Mouse (Mus musculus): Measurements from ENCODE around the gene Cxcr5. TPM values are rescaled to one million over a fixed set of nuclear protein-coding genes. Genes with fewer than 3 reads are reported as not detected.

Gene Cxcr5
- polyA plus RNA-seq, 1 experiment from 2014 or later = 0.13 TPM

- H3K4me1 ChIP-seq (replicated peaks; ENCODE audit: control insufficient read depth, insufficient read depth) = no peaks in the 10 kb centered on the region
- TF ChIP-seq CTCF (IDR thresholded peaks at IDR 0.05; ENCODE audit: low read depth) (no peak), EP300 (optimal IDR thresholded peaks at IDR 0.05) (no peak)
- no peaks in the 10 kb centered on the region for H3K9me3 ChIP-seq (ENCODE audit: control insufficient read depth, low read length)
- no peak overlapping the region for H3K9ac ChIP-seq (ENCODE audit: low read length)
- ATAC-seq (ENCODE audit: low FRiP score, low TSS enrichment) (no peak), DNase-seq (ENCODE audit: low spot score) (no peak)
- H3K4me3 ChIP-seq (ENCODE audit: low read depth, low read length) = no peak overlapping the region
- H3K27me3 ChIP-seq (ENCODE audit: control insufficient read depth, insufficient read depth, low read length) = no peaks in the 10 kb centered on the region
- H3K27ac ChIP-seq (replicated peaks) = no peak overlapping the region
- H3K4me2 ChIP-seq (replicated peaks; ENCODE audit: low read depth) = no peak overlapping the region
- no peaks in the 10 kb centered on the region for H3K36me3 ChIP-seq (ENCODE audit: control insufficient read depth, insufficient read depth, low read length)
- 53% methylated on average over 9 of the region's 9 CpGs for WGBS
Measured at GRCm38 (mm10) chr9:44526337-44527112, 35.2 kb downstream of the Cxcr5 start.

DNA sequence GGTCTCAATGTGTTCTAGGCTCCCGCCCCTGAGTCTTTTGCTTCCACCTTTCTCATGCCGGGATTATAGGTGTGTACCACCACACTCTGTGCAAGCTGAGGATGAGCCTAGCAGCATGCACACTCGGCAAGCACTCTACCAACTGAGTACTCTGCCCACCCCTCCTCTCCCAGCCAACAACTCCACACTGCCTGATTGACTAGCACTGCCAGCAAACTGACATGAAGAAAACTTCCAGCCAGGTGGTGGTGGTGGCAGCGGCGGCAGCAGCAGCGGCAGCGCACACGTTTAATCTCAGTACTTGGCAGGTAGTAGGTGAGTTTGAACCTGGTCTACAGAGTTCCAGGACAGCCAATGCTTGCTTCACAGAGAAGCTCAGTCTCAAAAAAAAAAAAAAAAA, 36.1 kb downstream of the Cxcr5 start:
- Histone ChIP-seq H3K4me1 (replicated peaks; ENCODE audit: control insufficient read depth, insufficient read depth) (no peaks in the 10 kb centered on the region), H3K4me2 (replicated peaks; ENCODE audit: low read depth) (no peak overlapping the region), H3K9me3 (ENCODE audit: control insufficient read depth, low read length) (no peaks in the 10 kb centered on the region), H3K36me3 (ENCODE audit: control insufficient read depth, insufficient read depth, low read length) (no peaks in the 10 kb centered on the region), H3K4me3 (ENCODE audit: low read depth, low read length) (no peak overlapping the region), H3K27me3 (ENCODE audit: control insufficient read depth, insufficient read depth, low read length) (no peaks in the 10 kb centered on the region), H3K9ac (ENCODE audit: low read length) (no peak overlapping the region), H3K27ac (replicated peaks) (no peak overlapping the region)
- DNase-seq (ENCODE audit: low spot score) (no peak), ATAC-seq (ENCODE audit: low FRiP score, low TSS enrichment) (no peak)
- TF ChIP-seq CTCF (IDR thresholded peaks at IDR 0.05; ENCODE audit: low read depth) (no peak), EP300 (optimal IDR thresholded peaks at IDR 0.05) (no peak)
- 86% methylated on average over 8 of the region's 8 CpGs for WGBS

GRCm38 (mm10) chr9:44525001-44525400, 36.7 kb downstream of the Cxcr5 start:
- H3K27me3 ChIP-seq (ENCODE audit: control insufficient read depth, insufficient read depth, low read length) = no peaks in the 10 kb centered on the region
- H3K36me3 ChIP-seq (ENCODE audit: control insufficient read depth, insufficient read depth, low read length) = no peaks in the 10 kb centered on the region
- no peak overlapping the region for H3K4me3 ChIP-seq (ENCODE audit: low read depth, low read length)
- no peak for ATAC-seq (ENCODE audit: low FRiP score, low TSS enrichment)
- H3K9me3 ChIP-seq (ENCODE audit: control insufficient read depth, low read length) = no peaks in the 10 kb centered on the region
- no peak for DNase-seq (ENCODE audit: low spot score)
- no peak for TF ChIP-seq CTCF (IDR thresholded peaks at IDR 0.05; ENCODE audit: low read depth)
- TF ChIP-seq EP300 (optimal IDR thresholded peaks at IDR 0.05) = no peak
- 76% methylated on average over 3 of the region's 3 CpGs for WGBS
- H3K27ac ChIP-seq (replicated peaks) = no peak overlapping the region
- no peaks in the 10 kb centered on the region for H3K4me1 ChIP-seq (replicated peaks; ENCODE audit: control insufficient read depth, insufficient read depth)
- H3K4me2 ChIP-seq (replicated peaks; ENCODE audit: low read depth) = no peak overlapping the region
- no peak overlapping the region for H3K9ac ChIP-seq (ENCODE audit: low read length)

- Histone ChIP-seq H3K27me3 (ENCODE audit: control insufficient read depth, insufficient read depth, low read length) (no peaks in the 10 kb centered on the region), H3K36me3 (ENCODE audit: control insufficient read depth, insufficient read depth, low read length) (no peaks in the 10 kb centered on the region), H3K9ac (ENCODE audit: low read length) (no peak overlapping the region), H3K4me2 (replicated peaks; ENCODE audit: low read depth) (no peak overlapping the region), H3K4me3 (ENCODE audit: low read depth, low read length) (no peak overlapping the region), H3K9me3 (ENCODE audit: control insufficient read depth, low read length) (no peaks in the 10 kb centered on the region), H3K27ac (replicated peaks) (no peak overlapping the region), H3K4me1 (replicated peaks; ENCODE audit: control insufficient read depth, insufficient read depth) (no peaks in the 10 kb centered on the region)
- ATAC-seq (ENCODE audit: low FRiP score, low TSS enrichment) (no peak), DNase-seq (ENCODE audit: low spot score) (no peak)
- 71% methylated on average over 5 of the region's 5 CpGs for WGBS
- TF ChIP-seq EP300 (optimal IDR thresholded peaks at IDR 0.05) = no peak
- no peak for TF ChIP-seq CTCF (IDR thresholded peaks at IDR 0.05; ENCODE audit: low read depth)
Measured at GRCm38 (mm10) chr9:44524235-44524826, 37.3 kb downstream of the Cxcr5 start.

- H3K9me3 ChIP-seq (ENCODE audit: control insufficient read depth, low read length) = no peaks in the 10 kb centered on the region
- H3K36me3 ChIP-seq (ENCODE audit: control insufficient read depth, insufficient read depth, low read length) = no peaks in the 10 kb centered on the region
- ATAC-seq (ENCODE audit: low FRiP score, low TSS enrichment) (no peak), DNase-seq (ENCODE audit: low spot score) (no peak)
- H3K27me3 ChIP-seq (ENCODE audit: control insufficient read depth, insufficient read depth, low read length) = no peaks in the 10 kb centered on the region
- TF ChIP-seq CTCF (IDR thresholded peaks at IDR 0.05; ENCODE audit: low read depth) (no peak), EP300 (optimal IDR thresholded peaks at IDR 0.05) (no peak)
- H3K4me3 ChIP-seq (ENCODE audit: low read depth, low read length) = no peak overlapping the region
- H3K4me1 ChIP-seq (replicated peaks; ENCODE audit: control insufficient read depth, insufficient read depth) = no peaks in the 10 kb centered on the region
- 60% methylated on average over 5 of the region's 5 CpGs for WGBS
- H3K4me2 ChIP-seq (replicated peaks; ENCODE audit: low read depth) = no peak overlapping the region
- H3K9ac ChIP-seq (ENCODE audit: low read length) = no peak overlapping the region
- no peak overlapping the region for H3K27ac ChIP-seq (replicated peaks)
Measured at GRCm38 (mm10) chr9:44523686-44524085, 38.0 kb downstream of the Cxcr5 start.

DNA sequence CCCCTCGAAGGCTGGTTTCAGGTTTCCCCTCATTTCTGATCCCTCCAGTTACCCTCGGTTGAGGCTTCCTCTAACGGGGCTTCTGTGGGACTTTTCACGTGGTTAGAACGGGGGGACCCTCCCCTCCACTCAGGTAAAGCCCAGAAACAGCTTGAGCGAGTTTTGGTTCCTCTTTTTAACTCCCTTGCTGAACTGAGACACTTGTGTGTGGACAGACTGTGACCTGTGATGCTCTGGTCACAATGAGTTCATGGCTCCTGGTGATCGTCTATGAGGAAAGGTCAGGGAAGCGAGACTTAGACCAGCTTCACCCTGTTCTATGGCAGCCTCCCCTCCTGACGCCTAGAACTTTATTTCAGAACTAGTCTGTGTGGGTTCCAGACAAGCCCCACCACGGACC, 39.8 kb downstream of the Cxcr5 start:
- H3K27ac ChIP-seq (replicated peaks) = no peak overlapping the region
- DNase-seq (ENCODE audit: low spot score) (no peak), ATAC-seq (ENCODE audit: low FRiP score, low TSS enrichment) (no peak)
- 75% methylated on average over 10 of the region's 10 CpGs for WGBS
- no peak overlapping the region for H3K9ac ChIP-seq (ENCODE audit: low read length)
- H3K4me1 ChIP-seq (replicated peaks; ENCODE audit: control insufficient read depth, insufficient read depth) = no peaks in the 10 kb centered on the region
- no peaks in the 10 kb centered on the region for H3K27me3 ChIP-seq (ENCODE audit: control insufficient read depth, insufficient read depth, low read length)
- no peaks in the 10 kb centered on the region for H3K36me3 ChIP-seq (ENCODE audit: control insufficient read depth, insufficient read depth, low read length)
- no peak overlapping the region for H3K4me3 ChIP-seq (ENCODE audit: low read depth, low read length)
- TF ChIP-seq EP300 (optimal IDR thresholded peaks at IDR 0.05) (no peak), CTCF (IDR thresholded peaks at IDR 0.05; ENCODE audit: low read depth) (no peak)
- no peaks in the 10 kb centered on the region for H3K9me3 ChIP-seq (ENCODE audit: control insufficient read depth, low read length)
- H3K4me2 ChIP-seq (replicated peaks; ENCODE audit: low read depth) = no peak overlapping the region
